Mouse (Mus musculus): ENCODE data around the gene Pygo2. TPM values are rescaled to one million over a fixed set of nuclear protein-coding genes. Genes with fewer than 3 reads are reported as not detected.
"Not testable (repeated sequence)": the region's sequence is repeated elsewhere in the genome, so short reads cannot be mapped to it uniquely, and the experiment has no call there.

The Pygo2 gene
- total RNA-seq, 2 experiments from 2014 or later, result 48.5 to 52.3 TPM

- DNase-seq (ENCODE audit: low spot score in 2 of 2), result no peak
These were observed 11.2 kb upstream of the Pygo2 start for GRCm38 (mm10) chr3:89418861-89419250.

DNA sequence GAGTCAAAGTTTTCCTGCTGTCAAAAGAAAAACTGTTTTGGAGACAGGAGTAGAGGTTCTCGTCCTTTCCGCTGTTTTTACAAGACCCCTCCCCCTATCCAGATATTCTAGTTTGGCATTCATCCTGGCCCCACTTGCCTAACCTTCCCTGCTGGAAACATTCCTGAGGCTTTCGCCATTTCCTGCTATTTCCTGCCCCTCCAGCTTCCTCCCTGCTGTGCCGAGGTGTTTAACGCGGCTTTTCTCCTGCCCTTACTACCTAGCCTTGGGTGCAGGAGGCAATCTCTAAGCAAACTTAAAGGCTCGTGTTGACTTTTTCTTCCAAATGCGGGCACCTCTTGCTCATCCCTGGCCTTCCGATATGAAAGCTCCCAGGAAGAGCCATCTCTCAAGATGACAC, 10.4 kb upstream of the Pygo2 start:
- no peak for DNase-seq (ENCODE audit: low spot score in 2 of 2)

DNA sequence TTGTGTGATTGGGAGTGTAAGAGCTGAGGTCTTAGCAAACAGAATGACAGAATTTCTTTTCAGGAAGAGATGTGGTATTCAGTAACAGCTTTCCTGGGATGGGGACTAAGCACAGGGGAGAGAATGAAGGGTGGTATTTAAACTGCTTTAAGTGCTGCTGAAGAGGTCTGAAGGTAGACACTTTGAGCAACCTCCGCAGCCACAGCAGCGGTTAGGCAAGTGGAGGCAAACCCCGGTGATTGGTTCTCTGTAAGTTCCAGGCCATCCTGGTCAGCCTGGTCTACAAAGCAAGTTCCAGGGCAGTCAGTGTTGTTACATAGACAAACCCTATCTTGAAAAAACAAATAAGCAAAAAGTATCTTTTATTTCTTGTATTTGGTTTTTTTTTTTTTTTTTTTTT, 10.0 kb upstream of the Pygo2 start:
- DNase-seq (ENCODE audit: low spot score in 2 of 2), result no peak

- no peak for DNase-seq (ENCODE audit: low spot score in 2 of 2)
These were observed 9.6 kb upstream of the Pygo2 start for GRCm38 (mm10) chr3:89420421-89420820.

DNA sequence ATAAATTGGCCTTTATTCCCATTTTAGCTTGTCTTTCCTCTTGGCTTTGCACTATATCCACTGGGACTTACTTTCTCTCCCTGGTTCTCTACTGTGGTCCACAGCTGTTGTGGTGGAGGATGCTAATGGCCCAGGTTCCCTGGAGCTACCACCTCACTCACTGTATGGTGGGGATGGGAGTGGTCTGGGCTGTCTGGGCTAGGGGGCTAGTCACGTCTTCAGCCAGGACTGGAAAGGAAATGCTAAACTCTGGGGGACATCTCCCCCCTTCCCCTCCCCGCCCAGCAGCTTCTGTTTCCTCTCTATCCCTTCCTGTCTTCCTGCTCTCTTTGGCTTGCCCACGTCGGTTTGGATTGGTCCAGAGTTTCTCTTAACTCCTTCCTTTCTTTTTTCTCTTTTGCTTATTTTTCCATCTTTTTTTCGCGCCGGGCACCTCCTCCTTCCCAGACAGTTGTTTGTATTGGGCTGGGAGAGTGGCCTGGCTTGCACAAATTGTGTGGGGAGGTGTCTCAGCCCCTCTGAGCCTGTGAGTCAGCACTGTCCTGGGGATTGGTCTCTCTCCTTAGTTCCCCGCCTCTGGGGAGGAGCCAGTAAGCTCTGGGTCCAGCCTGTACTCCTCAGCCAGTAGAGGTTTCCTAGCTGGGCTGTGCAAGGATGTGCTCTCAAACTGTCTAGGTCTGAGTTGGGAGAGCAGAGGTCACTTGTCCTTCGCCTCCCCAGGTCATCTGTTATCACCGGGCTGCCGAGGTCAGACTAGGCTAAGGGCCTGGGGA, 8.8 kb upstream of the Pygo2 start:
- peak; percentile 51 to 73 for DNase-seq (ENCODE audit: low spot score in 2 of 2)

- peak in 1 of 2 experiments; percentile 27 for DNase-seq (ENCODE audit: low spot score in 2 of 2)
These were observed 8.1 kb upstream of the Pygo2 start for GRCm38 (mm10) chr3:89421810-89422473.

- no peak for DNase-seq (ENCODE audit: low spot score in 2 of 2)
These were observed 7.3 kb upstream of the Pygo2 start for GRCm38 (mm10) chr3:89422556-89423205.

- no peak for DNase-seq (ENCODE audit: low spot score in 2 of 2)
These were observed 5.4 kb upstream of the Pygo2 start for GRCm38 (mm10) chr3:89424416-89425140.

DNA sequence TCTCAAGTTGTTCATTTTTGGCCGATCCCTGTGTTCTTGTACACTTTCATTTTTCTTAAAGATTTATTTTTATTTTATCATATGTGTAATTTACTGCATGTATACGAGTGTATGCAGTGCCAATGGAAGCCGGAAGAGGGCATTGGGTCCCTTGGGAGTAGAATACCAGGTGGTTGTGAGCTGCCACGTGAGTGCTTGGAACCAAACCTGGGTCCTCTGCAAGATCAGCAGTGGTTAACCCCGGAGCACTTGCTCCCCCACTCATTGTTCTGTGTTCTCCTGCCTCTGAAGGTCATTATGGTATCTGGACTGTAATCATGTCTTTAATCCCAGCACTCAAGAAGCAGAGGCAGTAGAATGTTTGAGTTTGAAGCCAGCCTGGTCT, 4.9 kb upstream of the Pygo2 start:
- no peak for DNase-seq (ENCODE audit: low spot score in 2 of 2)

- DNase-seq (ENCODE audit: low spot score in 2 of 2), result no peak
These were observed 4.1 kb upstream of the Pygo2 start for GRCm38 (mm10) chr3:89425876-89426275.

GRCm38 (mm10) chr3:89429021-89429420, 993 bp upstream of the Pygo2 start:
- not testable (repeated sequence) for DNase-seq (ENCODE audit: low spot score in 2 of 2)

- no peak for DNase-seq (ENCODE audit: low spot score in 2 of 2)
These were observed 2.6 kb downstream of the Pygo2 start for GRCm38 (mm10) chr3:89432606-89433005.

DNA sequence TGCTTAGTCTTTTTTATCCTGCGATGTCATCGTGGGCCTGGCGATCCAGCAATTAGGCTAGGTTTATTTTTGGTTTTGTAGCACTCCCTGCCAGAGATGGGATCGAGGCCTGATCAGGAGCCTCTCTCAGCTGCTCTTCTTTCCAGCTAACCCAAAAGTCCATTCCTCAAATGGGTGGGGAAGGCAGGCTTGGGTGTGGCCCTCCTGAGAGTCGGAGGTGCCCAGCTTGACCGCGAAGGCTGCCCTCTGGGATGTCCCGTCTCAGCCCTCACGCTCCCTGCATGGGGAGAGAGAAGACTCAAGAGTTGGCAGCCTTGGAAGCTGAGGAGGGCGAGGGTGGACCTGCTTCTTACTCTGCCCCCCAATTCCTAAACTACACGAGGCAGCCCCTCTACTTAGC, 4.5 kb downstream of the Pygo2 start:
- no peak for DNase-seq (ENCODE audit: low spot score in 2 of 2)

GRCm38 (mm10) chr3:89435041-89435440, 5.0 kb downstream of the Pygo2 start:
- DNase-seq (ENCODE audit: low spot score in 2 of 2), result peak; percentile 32 to 50

DNA sequence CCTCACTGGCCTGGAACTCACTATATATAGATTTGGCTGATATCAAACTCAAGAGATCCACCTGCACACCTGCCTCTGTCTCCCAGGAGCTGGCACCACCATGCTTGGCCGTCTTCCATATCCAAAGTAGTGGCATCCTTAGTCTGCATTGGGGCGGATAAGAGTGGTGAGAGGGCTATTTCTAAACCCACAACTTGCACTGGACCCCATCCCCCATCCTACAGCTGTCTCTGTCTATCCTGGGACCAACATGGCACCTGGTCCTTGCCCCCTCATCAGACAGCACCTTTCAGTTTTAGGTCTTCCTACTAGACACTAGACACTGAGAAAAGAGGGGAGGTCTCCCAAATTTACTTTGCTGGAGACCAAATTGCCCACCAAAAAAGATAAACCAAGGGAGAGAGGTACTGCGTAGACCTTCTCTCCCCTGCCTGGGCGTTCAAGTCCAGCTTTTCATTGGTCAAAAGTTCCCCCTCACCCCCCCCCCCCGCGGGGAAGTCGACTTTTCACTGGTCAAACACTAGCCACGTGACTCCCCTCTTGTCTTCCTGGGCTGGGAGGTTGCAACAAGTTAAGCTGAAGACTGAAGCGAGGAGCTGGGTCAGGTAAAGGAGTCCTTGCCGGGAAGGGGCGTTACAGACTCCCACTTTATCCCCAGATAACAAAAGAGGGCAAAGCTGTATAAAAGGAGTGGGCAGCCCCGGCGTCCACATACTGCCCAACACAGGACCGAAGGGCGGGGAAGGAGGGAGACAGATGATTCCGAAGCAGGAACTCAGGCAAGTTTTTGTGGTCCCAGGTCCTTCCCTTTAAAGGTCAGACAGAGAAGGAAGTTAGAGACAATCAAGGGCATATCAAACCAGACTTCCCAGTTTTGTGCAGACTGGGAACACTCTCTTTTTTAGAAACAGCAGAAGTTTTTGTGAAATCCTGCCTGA, 6.4 kb downstream of the Pygo2 start, which contains the start of gene Pbxip1:
Gene Pbxip1 (plus strand): TSS at position 531 of the 938 bp plus-strand sequence.
- DNase-seq (ENCODE audit: low spot score in 2 of 2), result peak in 1 of 2 experiments; percentile 42

GRCm38 (mm10) chr3:89437269-89437668, 7.3 kb downstream of the Pygo2 start:
- DNase-seq (ENCODE audit: low spot score in 2 of 2), result peak in 1 of 2 experiments; percentile 34

GRCm38 (mm10) chr3:89440691-89441090, 10.7 kb downstream of the Pygo2 start:
- no peak for DNase-seq (ENCODE audit: low spot score in 2 of 2)

- no peak for DNase-seq (ENCODE audit: low spot score in 2 of 2)
These were observed 18.9 kb downstream of the Pygo2 start for GRCm38 (mm10) chr3:89448720-89449537.

- DNase-seq (ENCODE audit: low spot score in 2 of 2), result peak; percentile 66 to 77
These were observed 19.5 kb downstream of the Pygo2 start for GRCm38 (mm10) chr3:89449541-89449940.

Data from layer of hippocampus, postnatal 10 days (tissue).